Mouse (Mus musculus): ENCODE measurements around the gene Dmgdh. TPM values are rescaled to one million over a fixed set of nuclear protein-coding genes. Genes with fewer than 3 reads are reported as not detected.

Gene Dmgdh
- total and polyA plus RNA-seq, 3 experiments = not detected

- no peak for TF ChIP-seq HCFC1 (IDR thresholded peaks at IDR 0.05; ENCODE audit: low read depth, low read length)
- no peak for TF ChIP-seq CHD2 (IDR thresholded peaks at IDR 0.05; ENCODE audit: low read length)
- TF ChIP-seq SMC3 (IDR thresholded peaks at IDR 0.05; ENCODE audit: low read depth, low read length) = no peak
- TF ChIP-seq NELFE (IDR thresholded peaks at IDR 0.05; ENCODE audit: low read depth, low read length) = no peak
- TF ChIP-seq SIN3A (IDR thresholded peaks at IDR 0.05; ENCODE audit: low read length) = no peak
- TF ChIP-seq GABPA (IDR thresholded peaks at IDR 0.05; ENCODE audit: low read depth, low read length) = no peak
- Histone ChIP-seq H3K4me1 (ENCODE audit: control insufficient read depth in 1 of 2, insufficient read depth in 2 of 2, low read length in 2 of 2) (no peaks in the 10 kb centered on the region), H3K4me3 (ENCODE audit: control insufficient read depth in 1 of 2, insufficient read depth in 1 of 2, low read depth in 2 of 2, low read length in 2 of 2) (no peak overlapping the region), H3K79me2 (ENCODE audit: control insufficient read depth, insufficient read depth, low read length, poor library complexity) (no peaks in the 10 kb centered on the region), H3K9me3 (replicated peaks; ENCODE audit: insufficient read depth, low read length) (no peaks in the 10 kb centered on the region), H3K9ac (ENCODE audit: control insufficient read depth, low read depth, low read length, poor library complexity, severe bottlenecking) (no peak overlapping the region), H3K27me3 (ENCODE audit: control insufficient read depth in 1 of 2, insufficient read depth in 2 of 2, low read length in 2 of 2) (no peaks in the 10 kb centered on the region), H3K27ac (ENCODE audit: control insufficient read depth, low read depth, low read length) (no peak overlapping the region), H3K36me3 (ENCODE audit: control insufficient read depth in 1 of 2, insufficient read depth in 2 of 2, low read length in 2 of 2) (no peaks in the 10 kb centered on the region)
- DNase-seq (ENCODE audit: low read depth, low spot score) = no peak
These were observed 84.1 kb downstream of the Dmgdh start for GRCm38 (mm10) chr13:93758149-93758898.

GRCm38 (mm10) chr13:93761831-93762230, 87.6 kb downstream of the Dmgdh start:
- no peaks in the 10 kb centered on the region for H3K79me2 ChIP-seq (ENCODE audit: control insufficient read depth, insufficient read depth, low read length, poor library complexity)
- H3K4me1 ChIP-seq (ENCODE audit: control insufficient read depth in 1 of 2, insufficient read depth in 2 of 2, low read length in 2 of 2) = no peaks in the 10 kb centered on the region
- H3K4me3 ChIP-seq (ENCODE audit: control insufficient read depth in 1 of 2, insufficient read depth in 1 of 2, low read depth in 2 of 2, low read length in 2 of 2) = no peak overlapping the region
- no peak overlapping the region for H3K9ac ChIP-seq (ENCODE audit: control insufficient read depth, low read depth, low read length, poor library complexity, severe bottlenecking)
- no peaks in the 10 kb centered on the region for H3K27me3 ChIP-seq (ENCODE audit: control insufficient read depth in 1 of 2, insufficient read depth in 2 of 2, low read length in 2 of 2)
- TF ChIP-seq SMC3 (IDR thresholded peaks at IDR 0.05; ENCODE audit: low read depth, low read length) = no peak
- TF ChIP-seq BHLHE40 (IDR thresholded peaks at IDR 0.05; ENCODE audit: borderline replicate concordance, low read depth, low read length) = no peak
- TF ChIP-seq USF1 (IDR thresholded peaks at IDR 0.05; ENCODE audit: low read depth, low read length) = no peak
- no peak for TF ChIP-seq JUND (IDR thresholded peaks at IDR 0.05; ENCODE audit: low read depth, low read length)
- TF ChIP-seq TBP (IDR thresholded peaks at IDR 0.05; ENCODE audit: low read depth, low read length) = no peak
- no peak for TF ChIP-seq POLR2A (IDR thresholded peaks at IDR 0.05; ENCODE audit: control insufficient read depth in 1 of 2, insufficient read depth in 1 of 2, low read depth in 1 of 2, low read length in 2 of 2, poor library complexity in 1 of 2)
- TF ChIP-seq MXI1 (IDR thresholded peaks at IDR 0.05; ENCODE audit: low read depth, low read length) = no peak
- TF ChIP-seq GATA1 (IDR thresholded peaks at IDR 0.05; ENCODE audit: low read depth, low read length) = no peak
- TF ChIP-seq EP300 (IDR thresholded peaks at IDR 0.05; ENCODE audit: low read depth in 1 of 2, low read length in 2 of 2) = no peak
- no peak for TF ChIP-seq NRF1 (IDR thresholded peaks at IDR 0.05; ENCODE audit: insufficient read depth, low read depth, low read length, poor library complexity, severe bottlenecking)
- no peak for TF ChIP-seq MAFK (IDR thresholded peaks at IDR 0.05; ENCODE audit: borderline replicate concordance, low read depth, low read length)
- TF ChIP-seq ZMIZ1 (IDR thresholded peaks at IDR 0.05; ENCODE audit: low read depth, low read length) = no peak
- TF ChIP-seq MYB (IDR thresholded peaks at IDR 0.05; ENCODE audit: low read depth, low read length) = no peak
- TF ChIP-seq POLR2AphosphoS5 (IDR thresholded peaks at IDR 0.05; ENCODE audit: borderline replicate concordance, low read depth, low read length) = no peak
- no peak for TF ChIP-seq CHD1 (IDR thresholded peaks at IDR 0.05; ENCODE audit: low read depth, low read length)
- H3K36me3 ChIP-seq (ENCODE audit: control insufficient read depth in 1 of 2, insufficient read depth in 2 of 2, low read length in 2 of 2) = no peaks in the 10 kb centered on the region
- no peak overlapping the region for H3K27ac ChIP-seq (ENCODE audit: control insufficient read depth, low read depth, low read length)
- DNase-seq (ENCODE audit: low read depth, low spot score) = no peak
- no peaks in the 10 kb centered on the region for H3K9me3 ChIP-seq (replicated peaks; ENCODE audit: insufficient read depth, low read length)

Data from MEL (cell line).